Mouse (Mus musculus) fat pad, adult 2 months (tissue): ENCODE data around the gene Wnt7b.

Source experiments
- DNase-seq: peaks from one replicate; pipeline ENCODE4 v3.0.0-alpha.2; 2011; ENCODE audit warnings: low read depth, low spot score; ENCODE audit errors: extremely low read depth

Gene Wnt7b

GRCm38 (mm10) chr15:85602021-85602420 is 19.7 kb upstream of the Wnt7b start:
- no peak for DNase-seq

GRCm38 (mm10) chr15:85601202-85601601 is 18.9 kb upstream of the Wnt7b start:
- no peak for DNase-seq

DNA sequence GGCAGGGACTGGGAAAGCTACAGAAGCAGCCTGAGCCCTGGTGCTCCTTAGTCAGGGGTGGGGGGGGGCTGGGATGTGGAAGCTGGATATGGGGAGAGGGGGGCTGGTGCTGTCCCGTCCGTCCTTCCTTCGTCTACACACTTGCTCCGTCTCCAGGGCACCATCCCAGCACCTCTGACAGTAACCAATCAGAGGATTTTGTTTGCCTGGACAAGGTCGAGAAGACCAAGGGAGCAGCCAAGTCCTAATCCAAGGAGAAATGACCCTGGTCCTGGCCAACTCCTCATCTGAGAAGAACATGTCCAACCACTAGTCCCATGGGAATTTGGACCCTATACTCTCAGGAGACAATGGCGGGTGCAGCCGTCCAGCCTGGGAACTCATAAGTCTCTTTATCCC is 18.4 kb upstream of the Wnt7b start:
- no peak for DNase-seq

GRCm38 (mm10) chr15:85599887-85600695 is 17.8 kb upstream of the Wnt7b start:
- DNase-seq = no peak

DNA sequence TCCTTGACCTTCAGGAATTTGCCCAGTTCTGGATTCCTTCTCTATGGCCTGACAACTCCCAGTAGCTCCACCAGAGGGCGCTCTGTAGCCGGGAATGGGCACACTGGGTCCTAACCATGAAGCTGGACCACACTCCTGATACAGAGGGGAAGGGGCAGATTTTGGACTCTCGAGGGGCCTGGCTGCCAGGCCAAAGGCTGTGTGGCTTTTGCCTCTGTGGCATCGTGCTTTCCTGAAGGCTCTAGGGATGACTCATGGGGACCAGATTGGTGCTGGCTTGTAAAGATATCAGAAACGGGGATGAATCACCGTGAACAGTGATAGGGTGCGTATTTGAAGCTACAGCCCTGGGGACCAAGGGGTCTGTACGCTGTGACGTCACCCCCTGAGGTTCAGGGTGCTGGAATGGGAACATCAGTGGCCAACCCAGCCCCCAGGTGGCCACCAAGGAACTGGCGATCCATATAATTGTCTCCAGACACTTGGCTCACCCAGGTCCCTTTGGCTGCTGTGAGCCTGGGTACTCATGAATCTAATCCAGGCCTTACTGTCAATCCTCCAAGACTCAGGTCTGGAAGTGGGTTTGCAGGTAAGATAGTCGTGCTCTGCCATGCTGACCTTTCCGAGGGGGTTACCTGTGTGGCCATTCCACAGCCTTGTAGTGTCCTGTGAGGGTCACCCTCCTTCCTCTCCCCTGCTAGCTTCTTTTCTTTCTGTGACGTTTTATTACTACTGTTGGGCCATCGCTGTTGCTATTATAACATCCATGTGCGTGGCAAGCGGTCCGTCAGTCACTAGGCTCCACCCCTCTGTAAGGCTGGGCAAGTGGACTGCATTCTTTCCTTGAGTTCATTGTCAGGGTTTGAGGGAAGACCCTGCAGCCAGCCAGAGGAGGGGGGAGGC is 17.0 kb upstream of the Wnt7b start:
- no peak for DNase-seq

DNA sequence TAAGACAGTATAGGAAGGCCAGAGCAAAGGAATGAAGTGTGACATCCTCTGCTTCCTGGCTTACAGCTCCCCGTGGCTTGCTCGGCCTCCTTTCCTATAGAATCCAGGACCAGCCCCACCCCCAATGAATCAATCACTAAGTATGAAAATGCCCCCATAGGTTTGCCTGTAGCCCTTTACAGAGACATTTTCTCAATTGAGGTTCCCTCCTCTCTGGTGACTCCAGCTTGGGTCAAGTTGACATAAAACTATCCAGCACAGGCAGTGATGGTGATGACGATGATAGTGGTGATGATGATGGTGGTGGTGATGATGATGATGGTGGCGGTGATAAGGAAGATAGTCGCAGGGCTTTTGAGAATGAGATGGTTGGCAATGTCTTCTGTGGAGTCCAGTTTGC is 16.2 kb upstream of the Wnt7b start:
- DNase-seq = no peak

DNA sequence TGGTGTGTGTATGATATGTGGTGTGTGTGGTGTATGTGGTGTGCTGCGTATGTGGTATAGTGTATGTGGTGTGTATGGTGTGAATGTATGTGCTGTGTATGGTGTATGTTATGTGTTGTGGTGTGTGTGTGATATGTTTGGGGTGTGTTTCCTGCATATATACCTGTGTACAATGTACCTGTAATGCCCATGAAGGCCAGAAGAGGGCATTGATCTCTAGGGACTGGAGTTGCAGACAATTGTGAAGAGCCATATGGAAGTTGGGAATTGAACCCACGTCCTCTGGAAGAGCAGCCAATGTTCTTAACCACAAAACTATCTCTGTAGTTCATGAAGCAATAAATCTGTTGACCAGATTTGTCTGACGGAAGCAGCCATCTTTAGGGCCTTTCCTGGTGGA is 15.1 kb upstream of the Wnt7b start:
- DNase-seq = no peak

DNA sequence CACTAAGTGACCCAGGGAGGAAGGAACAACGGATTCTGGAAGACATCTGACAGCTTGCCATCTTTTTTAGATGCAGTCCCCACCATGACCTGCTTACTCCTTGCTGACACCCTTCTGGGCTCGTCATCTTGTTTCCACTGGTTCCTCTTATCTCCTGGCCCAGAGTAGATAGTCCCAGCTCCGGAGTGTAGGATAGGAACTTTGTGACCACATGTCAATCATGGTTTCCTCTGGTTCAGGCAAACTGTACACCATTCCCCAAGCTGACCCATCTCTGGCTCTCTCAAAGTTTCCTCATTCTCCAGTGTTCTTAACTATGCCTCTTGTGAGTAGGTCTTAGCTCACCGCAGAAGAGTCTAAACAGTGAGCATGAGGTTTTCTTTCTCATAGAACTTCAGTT is 10.4 kb upstream of the Wnt7b start:
- no peak for DNase-seq

- DNase-seq = no peak
These were observed 8.6 kb upstream of the Wnt7b start for GRCm38 (mm10) chr15:85590831-85591230.

GRCm38 (mm10) chr15:85583504-85583903 is 1.2 kb upstream of the Wnt7b start:
- DNase-seq = no peak

DNA sequence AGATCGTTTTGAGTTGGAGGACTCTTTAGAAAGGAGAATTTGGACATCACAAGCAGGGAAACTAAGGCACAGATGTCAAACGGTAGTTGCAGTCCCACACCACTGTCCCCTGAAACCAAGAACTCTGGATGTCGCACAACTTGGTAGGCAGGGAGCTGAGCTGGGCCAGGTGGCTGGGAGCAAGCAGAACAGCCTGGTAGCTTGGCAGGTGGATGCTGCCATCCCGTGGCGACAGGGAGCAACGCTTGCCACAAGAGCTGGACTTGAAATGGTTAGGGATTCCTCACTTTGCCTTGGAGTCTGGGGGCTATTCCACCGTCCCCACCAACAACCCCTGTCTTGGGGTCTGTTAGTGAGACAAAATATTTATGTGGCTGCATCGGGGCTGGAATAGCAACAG is 751 bp upstream of the Wnt7b start:
- no peak for DNase-seq

- no peak for DNase-seq
These were observed 659 bp downstream of the Wnt7b start for GRCm38 (mm10) chr15:85581563-85582064.

GRCm38 (mm10) chr15:85580934-85581562 is 1.2 kb downstream of the Wnt7b start:
- DNase-seq = no peak

DNA sequence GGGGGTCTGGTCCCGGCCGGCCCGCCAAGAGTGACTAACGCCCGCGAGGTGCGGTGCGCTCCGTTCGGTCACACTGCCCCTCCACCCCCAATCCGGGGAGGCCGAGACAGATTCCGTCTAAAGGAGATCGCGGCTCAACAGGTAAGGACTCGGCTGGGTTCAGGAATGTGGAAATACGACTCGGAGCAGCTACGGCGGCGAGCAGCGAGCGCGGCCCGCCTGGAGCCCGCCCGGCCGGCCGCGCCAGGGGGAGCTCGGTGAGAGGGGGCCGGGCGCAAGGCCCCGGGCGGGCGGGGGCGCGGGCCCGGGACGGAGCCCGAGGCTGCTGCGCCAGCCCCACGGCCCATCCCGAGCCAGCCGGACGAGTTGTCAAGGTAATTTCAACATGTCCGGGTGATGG is 1.8 kb downstream of the Wnt7b start:
- DNase-seq = no peak

GRCm38 (mm10) chr15:85577583-85578460 is 4.5 kb downstream of the Wnt7b start:
- no peak for DNase-seq

DNA sequence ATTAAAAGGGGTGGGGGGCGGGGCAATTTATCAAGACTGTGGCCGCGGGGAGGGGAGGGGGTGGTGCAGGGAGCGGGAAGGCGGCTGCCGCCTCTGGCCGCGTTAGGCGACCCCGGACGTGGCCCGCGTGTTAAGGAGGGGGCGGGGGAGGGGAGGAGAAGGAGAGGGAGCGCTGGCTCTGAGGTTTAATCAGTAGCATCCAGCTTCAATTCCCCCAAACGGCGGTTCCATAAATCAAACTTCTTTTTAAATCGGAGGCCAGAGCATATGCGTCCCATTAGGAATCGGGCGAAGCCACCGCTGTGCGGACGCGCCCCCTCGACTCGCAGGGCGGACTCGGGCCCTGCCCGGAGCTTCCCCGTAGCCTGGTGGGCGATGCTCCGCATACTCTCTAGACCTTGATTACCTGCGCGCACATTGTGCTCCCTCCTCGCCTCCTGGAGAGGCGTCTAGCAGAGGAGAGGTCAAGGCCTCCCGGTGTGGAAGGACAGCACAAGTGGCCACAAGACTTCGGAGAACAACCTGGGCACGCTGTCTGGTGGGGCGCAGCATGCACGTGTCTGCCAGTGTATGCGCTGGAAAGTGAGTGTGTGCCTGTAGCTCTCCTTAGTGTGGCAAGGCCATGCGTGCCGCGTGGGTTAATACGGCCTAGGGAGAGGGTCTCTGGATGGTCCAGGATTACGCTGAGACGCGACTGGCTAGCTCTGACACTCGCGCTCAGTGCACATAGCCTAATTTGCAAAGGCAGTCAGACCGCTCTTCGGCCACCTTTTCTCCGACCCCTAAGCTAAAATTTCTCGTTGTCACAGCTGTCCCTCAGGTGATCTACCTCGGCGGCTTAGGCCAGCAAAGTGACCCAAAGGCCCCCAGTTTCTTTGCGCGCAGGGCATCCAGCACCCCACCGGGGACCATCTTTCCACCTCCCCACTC is 5.5 kb downstream of the Wnt7b start:
- no peak for DNase-seq

DNA sequence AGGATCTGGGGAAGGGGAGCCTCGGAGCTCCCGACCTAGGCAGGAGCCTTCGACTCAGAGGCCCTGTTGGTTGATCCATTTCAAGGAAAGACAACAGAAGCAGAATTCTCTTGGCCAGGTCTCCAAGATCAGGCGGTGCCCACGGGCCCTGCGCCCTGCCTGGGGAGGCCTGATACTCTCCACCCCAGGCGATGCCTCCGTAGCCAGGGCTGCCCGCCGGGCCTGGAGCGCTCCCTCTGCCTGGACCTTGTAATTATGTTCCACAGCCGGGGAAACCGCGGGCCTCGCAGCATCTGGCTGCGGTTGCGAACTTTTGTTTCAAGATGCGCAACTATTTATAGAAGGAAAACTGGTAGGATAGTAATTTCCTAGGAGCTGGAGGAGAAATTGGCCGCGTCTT is 6.2 kb downstream of the Wnt7b start:
- no peak for DNase-seq

DNA sequence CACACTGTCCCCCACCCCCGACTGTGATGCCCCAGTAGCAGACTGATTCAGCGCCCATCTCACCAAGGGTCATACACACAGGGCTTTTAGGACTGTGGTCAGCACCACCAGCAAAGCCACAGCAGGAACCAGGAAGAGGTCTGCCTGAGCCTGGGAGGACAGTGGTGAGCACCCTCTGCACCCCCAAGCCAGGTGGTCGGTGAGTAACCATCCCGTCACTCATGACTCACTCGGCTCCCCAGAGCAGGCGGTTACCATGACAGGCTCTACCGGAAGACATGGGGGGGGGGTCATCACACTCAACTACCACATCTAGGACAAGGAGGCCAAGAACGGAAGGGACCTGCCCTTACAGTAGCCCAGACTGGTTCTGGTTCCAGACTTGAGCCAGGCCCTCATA is 7.7 kb downstream of the Wnt7b start:
- DNase-seq = no peak

DNA sequence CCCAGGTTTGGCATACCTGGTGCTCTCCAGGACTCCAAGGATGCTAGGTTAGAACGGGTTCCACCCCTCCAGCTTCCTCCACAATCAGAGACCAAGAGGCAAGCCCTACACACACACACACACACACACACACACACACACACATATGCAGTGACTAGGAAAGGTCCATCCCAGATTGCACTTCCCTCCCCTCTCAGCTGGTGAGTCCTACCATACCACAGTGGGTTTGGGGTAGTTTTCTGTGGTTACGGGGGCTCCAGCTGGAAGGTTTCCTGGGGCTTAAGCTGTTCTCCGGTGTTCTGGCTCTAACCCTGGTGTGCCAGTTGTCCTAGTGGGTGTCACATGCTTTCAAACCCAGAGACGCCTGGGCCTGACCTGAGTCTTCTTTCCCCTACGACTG is 8.2 kb downstream of the Wnt7b start:
- no peak for DNase-seq
